Mouse (Mus musculus) naive thymus-derived CD4-positive, alpha-beta T cell, adult 2 months (primary cell): ENCODE results near the gene Cntnap1.
A peak's percentile ranks its signal among the peaks of the same experiment; 100 is the strongest.

Source experiments
- DNase-seq: peaks from one replicate; pipeline ENCODE4 v3.0.0-alpha.2; 2011; ENCODE audit warnings: low read depth

Cntnap1 gene

DNA sequence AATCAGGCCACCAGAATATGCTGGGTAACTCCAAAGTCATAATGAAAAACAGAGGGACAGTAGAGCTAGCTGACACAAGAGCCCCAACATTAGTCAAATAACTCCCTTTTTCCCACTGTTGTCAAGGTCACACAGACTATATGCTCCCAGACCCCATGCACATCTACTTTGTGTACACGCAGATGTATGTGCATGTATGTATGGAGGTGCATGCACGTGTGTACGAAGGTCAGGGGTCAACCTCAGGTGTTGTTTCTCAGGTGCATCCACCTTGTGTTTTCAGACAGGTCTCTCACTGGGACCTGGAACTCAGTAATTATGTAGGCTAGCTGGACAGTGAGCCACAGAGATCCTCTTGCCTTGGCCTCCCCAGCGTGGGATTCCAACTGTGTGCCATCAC lies 15.1 kb downstream of the Cntnap1 start:
- DNase-seq: no peak

DNA sequence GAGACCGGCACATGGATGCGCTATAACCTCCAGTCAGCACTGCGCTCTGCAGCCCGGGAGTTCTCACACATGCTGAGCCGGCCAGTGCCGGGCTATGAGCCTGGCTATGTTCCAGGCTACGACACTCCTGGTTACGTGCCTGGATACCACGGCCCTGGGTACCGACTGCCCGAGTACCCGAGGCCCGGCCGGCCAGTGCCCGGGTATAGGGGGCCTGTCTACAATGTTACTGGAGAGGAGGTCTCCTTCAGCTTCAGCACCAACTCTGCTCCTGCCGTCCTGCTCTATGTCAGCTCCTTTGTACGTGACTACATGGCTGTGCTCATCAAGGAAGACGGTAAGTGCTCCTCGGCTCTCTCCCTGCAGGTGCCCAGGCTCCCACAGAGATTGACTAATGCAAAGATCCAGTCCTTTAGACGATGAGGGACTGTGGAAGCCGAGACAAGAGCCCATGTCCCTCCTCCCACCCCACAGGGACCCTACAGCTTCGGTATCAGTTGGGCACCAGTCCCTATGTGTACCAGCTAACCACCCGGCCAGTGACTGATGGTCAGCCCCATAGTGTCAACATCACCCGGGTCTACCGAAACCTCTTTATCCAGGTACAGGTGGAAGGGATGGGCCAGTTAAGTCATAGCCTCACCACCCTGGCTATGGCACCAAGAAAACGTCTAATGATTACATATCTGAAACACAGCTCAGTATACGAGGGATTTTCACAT lies 16.4 kb downstream of the Cntnap1 start:
- DNase-seq: no peak

DNA sequence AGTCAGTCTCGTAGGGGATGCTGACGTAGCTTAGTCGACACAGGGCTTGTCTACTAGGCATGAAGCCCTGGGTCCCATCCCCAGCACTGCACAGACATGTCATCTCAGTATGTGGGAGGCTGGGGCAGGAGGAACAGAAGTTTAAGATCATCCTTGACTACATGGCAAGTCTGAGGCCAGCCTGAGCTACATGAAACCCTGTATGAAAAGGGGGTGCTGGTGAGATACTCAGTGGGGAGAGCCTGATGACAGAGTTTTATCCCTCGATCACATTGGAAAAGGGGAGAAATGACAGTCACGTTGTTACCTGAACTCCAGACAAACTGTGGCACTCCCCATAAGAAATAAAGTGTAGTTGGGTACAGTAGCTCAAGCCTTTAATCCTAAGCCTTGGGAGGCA lies 17.2 kb downstream of the Cntnap1 start:
- no peak for DNase-seq

DNA sequence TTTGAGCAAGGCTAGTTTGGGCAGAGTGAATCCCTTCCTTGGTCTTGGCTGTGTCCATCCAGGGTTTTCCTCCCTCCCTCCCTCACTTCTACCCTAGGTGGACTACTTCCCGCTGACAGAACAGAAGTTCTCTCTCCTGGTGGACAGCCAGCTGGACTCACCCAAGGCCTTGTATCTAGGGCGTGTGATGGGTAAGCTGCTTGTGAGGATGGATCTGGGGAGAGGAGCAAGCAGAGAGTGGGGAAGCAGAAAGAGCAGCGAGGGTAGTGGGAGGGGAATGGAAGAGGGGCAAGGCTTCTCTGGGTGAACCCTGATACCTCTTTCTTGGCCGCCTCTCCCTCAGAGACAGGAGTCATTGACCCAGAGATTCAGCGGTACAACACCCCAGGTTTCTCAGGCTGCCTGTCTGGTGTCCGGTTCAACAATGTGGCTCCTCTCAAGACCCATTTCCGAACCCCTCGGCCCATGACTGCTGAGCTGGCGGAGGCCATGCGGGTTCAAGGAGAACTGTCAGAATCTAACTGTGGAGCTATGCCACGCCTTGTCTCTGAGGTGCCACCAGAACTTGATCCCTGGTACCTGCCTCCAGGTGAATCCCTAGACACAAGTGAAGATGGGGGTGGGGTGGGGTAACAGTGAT lies 18.0 kb downstream of the Cntnap1 start:
- no peak for DNase-seq

DNA sequence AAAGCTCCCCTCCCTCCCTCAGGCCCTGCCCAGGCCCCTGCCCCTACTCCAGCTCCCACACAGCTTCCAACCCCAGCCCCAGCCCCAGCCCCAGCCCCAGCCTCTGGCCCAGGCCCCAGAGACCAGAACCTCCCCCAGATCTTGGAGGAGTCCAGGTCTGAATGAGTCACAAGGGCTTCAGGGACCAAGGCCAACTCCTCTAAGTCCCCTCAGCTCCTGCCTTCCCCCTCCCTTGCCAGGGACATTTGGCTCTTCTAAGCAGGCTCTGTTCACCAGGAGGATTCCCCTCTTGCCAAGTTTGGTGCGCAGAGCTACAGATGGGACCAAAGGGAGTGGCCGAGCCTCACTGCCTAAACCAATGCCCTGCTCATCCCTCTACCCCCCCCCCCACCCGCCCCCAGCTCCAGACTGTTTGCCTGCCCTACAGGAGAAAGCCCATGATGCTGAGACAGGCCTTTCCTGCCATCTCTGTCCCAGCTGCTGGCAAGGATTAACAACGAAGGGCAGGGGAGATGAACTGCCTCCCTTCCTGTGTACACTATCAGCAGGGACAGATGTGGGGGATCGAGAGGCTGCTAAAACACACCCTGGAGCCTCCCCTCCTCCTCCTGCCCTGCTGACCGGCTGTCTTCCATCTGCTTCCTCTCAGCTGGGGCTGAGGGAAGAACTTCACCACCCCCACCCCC lies 19.3 kb downstream of the Cntnap1 start:
- no peak for DNase-seq

DNA sequence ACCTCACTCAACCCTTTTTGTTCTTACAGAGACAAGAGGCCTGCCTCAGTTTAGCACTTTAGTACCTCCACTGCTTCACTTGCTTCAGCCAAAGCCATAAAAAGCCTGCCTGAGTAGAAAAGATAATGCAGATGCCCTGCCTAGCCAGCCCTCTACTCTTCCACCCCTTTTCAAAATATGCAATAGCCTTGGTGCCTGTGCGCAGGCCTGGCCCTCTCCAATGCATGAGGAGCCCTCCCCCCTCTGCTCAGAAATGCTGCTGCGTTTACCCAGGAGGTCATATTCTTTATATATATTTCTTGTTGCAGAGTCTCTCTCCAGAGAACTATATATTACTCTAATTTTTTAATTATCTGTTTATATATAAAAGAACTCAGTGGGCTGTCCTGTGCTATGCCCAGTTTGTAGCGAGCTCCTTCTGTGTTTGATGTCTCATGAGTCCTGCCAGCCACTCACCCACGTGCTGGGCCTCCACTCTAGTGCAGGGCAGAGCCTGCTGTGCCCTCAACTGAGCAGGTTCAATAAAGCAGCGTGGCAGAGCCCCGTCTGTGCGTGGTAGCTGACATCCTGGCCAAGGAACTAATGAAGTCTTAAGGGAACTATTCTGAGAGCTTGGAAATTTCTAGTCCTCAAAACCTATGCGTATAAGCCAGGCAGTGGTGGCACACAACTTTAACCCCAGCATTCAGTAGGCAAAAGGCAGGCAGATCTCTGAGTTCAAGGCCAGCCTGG lies 20.0 kb downstream of the Cntnap1 start:
- no peak for DNase-seq

DNA sequence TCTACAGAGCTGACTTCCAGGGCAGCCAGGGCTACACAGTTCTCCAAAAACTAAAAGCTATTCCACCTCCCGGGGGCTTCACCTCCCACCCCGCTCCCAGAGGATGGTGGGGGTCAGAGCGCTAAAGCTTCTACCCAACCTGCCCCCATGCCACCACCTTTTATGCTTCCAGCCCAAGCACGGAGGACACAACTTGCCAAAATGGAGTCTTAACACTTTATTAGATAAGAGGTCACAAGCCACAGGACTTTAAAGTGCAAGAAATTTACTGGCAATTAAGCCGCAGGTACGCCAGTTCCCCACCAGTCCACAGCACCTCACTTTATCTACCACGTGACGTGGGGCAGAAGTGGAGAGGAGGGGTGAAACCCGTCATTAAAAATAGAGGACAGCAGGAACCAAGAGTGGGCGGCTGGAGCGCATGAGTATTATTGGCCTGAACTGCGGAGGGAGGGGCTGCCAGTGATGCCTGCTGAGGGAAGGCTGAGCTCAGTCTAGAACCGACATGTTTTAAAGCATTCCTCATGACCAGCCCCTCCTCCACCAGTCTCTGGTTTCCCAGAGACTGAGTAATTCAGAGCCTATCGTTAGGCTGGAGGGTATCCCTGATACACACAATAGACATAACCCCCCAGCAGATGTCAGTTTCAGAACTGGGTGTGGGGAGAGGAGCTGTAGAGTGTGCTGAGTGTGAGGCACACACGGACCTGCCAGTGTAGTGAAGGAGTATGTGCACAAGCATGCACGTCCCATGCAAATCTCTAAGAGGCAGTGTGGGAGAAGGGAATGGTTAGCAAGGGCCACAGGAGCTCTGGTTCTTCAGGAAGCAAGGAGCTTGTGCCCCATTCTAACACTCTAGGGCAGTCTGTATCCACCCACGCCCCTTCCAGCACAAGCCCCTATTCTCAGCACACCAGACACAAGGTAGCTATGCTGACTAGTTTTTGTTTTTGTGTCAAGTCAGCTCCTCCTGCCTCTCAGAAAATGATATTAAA lies 20.9 kb downstream of the Cntnap1 start:
- no peak for DNase-seq

DNA sequence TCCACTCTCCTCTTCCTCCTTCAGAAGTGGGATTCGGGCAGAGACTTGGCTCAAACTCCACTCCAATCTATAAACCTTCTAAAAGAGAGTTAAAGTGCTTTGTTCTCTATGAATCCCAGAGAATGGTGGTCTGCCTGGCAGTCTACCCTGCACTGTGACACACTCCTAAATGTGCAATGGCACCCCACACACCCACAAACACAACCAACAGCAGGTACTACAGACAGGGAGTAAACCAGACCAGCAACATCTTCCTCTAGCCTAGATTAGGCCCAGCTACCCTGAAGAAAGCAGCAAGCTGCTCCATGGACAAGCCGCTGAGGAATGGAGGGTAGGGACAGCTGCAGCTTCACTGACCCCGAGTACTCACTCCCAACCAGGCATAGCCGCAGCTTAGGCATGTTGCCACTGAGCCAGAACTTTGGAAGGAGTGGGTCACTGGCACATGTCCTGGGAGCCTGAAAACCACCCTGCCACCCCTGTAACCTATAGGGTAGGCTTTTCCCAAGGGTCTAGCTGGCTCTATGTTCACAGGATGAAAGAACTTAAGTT lies 21.7 kb downstream of the Cntnap1 start:
- DNase-seq: no peak

DNA sequence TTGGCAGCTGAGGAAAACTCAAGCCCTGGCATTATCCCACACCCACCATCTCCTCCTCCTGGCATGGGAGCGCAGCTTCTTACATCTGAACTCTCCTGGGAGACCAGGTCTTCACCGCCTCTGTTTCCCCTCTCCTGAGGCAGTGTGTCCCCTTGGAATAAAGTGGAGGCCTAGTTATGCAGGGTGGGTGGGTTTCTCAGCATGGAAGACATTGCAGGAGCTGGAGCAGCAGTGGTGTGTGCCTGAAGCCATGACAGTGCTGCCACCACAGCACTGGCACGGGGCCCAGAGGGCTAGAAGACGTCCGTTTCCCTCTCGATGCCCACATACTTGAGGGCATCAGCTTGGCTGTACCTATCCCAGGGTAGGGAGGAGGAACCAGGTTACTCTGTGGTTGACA lies 22.3 kb downstream of the Cntnap1 start:
- DNase-seq: no peak

DNA sequence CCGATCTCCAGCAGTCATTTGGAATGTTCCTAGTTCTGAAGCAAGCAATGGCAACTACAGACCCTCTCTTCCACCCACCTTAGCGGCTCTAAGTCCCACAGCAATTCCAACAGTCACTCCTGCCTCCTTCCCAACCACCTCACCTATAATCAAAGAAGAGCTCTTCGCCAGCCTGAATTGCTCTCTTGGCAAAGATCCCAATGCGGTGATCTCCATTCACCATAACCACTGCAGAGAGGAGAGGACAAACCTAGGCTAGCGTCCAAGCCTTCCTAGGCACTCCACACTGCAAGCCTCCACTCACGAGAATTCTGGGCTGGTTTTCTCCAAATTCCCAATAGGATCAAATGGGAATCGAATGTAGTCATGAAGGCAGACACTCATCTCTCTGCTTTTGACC lies 22.8 kb downstream of the Cntnap1 start:
- no peak for DNase-seq

DNA sequence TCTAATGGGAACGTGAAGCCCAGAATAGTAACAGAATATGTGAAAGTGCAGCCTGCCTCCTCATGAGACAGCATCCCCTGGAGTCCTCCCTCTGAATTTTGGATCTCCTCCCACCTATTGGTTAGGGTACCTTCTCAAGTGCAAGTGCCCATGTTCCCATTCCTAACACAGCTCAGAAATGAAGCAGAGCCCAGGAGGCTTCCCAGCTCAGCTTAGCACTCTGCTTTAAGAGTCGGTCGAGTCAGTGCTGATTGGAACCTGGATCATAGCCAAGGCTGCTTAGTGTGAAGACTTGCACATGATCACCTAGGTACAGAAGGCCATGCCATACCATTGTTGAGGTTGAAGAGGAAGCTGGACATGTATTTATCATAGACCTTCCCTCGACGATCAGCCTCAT lies 23.8 kb downstream of the Cntnap1 start:
- DNase-seq: no peak

DNA sequence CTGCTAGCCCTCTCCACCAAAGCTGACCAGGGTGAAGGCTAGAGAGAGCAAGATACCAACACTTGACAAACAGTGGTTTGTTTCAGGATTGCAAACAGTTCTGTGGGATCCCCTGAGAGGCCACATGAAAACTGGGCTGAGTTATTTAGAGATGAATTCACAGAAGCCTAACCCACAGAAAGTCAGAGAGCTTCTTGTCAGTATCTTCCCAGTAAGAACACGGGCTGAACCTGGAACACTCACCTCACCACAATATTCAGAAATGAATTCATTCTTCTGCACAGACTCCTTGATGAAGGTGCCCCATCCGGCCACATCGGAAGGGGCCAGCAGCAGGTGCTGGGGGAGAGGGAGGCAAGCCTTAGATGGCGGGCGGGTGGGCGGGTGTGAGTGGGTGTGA lies 24.3 kb downstream of the Cntnap1 start:
- DNase-seq: no peak

DNA sequence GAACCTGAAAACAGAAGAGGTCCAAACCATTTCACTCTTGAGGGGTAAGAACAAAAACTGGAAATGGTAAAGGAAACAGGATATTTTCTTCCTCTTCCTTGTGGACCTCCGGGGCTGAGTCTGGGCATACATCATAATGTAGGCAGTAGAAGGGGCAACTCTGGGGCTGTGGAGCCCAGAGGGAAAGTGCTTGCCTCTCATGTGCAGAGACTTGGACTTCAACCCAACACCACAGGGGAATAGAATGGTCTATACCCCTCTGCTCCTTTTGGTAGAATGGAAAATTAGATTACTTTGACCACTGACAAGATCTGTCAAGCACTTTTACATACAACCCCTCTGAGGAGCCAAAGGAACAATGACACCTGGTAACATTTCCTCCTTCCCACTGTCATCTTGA lies 24.8 kb downstream of the Cntnap1 start:
- no peak for DNase-seq

DNA sequence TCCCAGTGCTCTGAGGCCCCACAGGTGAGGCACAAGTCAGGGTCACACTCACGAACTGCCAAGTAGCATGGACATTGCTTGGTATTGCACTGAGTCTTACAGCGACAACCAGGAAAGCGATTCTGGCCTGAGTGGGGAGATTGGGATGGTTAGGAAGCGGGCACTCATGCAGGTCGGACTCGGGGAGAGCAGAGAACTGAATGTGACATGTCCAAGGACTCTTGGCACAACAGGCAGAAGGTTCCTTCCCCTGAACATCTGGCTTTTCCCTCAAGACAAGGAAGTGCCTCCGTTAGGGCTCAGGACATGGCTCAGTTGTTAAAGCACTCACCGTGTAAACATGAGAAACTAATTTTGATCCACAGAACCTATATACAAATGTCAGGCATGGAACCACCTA lies 25.2 kb downstream of the Cntnap1 start:
- DNase-seq: no peak

DNA sequence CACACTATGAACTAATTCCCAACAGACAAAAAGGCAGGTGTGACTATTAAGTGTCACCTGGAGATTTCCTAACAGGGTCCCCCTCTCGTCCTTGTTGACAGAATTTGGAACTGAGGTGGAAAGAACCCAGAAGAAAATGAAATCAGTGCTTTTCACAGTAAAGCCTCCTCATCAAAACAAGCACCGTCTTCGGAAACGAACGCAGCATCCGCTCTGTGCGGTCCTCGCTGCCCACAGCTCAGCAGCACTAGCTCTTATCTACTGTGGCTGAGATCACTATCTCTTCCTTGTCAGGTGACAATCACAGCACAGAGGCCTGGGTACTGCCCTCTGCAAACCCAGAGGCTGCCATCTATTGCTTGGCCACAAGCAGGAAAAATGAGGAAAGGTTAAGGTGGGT lies 25.9 kb downstream of the Cntnap1 start:
- DNase-seq: peak; percentile 65

DNA sequence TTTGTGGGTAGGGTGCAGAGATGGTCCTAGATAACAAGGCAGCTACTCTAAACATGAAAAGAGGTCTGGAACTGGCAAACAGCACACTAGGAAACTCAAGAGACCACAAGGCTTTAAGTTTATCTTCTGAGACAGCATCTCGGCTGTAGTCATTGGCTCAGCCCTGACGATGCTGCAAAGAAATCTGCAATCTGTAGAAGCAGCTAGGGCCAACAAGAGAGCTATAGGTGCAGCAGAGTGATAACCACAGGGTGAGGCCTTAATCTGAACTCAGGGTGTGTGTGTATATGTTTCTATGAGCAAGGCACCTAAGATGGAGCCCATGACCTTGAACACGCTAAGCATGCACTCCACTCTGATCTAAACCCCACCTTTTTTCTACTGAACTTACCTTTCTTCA lies 29.2 kb downstream of the Cntnap1 start:
- DNase-seq: no peak

DNA sequence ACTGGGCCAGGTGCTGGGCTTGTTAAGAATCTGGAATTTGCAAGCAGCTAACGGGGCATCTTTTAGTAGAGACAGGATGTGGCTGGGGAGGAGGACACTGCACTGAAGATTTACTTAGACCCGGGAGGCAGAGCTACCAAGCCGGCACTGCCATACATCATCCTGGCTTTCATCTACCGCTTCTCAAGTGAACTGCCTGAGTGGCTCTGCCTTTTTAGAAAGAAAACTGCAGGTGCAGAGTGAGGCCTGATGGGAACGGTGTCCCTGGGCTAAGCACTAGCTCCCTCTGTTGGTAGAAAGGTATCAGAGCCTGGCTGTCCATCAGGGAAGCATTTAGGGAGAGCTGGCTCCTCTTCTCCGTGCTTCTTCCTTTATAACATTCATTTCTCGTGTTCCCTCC lies 30.7 kb downstream of the Cntnap1 start:
- peak; percentile 79 for DNase-seq

DNA sequence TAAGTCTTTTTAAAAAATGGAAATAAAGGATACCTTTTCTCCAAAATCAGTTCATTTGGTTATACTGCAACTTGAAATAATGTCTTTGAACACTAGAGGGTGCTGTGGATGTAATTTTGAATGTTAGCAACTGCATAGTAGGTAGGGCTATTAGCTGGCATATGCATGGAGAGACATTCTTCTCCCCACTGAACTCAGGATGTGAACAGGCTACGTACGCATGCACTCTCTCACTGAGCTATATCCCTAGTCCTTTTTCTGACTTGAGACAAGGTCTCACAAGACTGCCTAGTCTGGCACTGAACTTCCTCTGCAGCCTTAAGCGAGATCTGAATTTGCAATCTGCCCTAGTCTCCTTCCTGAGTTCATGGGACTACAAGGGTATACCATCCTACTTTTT lies 41.6 kb downstream of the Cntnap1 start:
- peak; percentile 90 for DNase-seq

DNA sequence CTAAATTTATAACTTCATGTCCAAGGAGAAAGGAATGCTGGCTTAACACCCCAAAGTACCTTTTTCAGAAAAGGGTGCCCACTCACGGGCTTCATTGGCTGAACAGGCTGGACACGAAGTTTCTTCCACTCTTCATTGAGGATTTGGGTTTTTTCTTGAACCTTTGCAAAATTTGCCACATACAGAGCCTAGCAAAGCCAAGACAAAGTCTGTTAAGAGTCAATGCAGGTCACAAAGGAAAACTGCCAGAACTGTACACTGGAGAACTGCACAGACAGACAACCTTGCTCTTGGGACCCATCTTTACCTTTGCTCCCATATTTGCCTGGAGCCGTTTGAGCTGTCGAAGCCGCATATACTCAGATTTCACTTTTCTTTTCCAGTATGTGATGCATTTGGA lies 46.6 kb downstream of the Cntnap1 start:
- no peak for DNase-seq

DNA sequence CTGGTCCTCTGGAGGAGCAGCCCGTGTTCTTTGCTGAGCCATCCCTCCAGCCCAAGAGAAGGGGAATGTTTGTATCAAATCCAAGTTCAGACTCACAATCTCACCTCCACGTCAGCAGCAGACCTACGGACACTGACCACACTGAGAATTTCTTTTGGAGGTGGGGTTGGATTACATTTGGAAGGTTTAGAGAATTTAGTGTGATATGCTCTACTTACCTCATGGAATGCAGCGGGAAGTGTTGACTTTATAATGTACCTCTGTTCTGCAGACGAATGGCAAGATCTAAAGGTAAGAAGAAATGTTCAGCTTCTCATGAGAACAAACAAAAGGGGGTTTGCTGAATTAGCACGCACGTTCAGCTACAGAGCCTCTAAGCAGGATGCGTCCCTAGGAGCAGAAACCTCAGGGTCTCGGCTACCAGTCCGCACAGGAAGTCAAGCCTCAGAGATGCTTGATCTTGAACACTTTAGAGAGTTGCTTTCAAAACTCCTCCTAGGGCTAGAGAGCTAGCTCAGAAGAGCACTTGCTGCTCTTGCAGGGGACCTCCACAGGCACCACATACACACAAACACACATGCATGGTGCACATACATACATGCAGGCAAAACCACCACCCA lies 48.2 kb downstream of the Cntnap1 start:
- DNase-seq: peak; percentile 59

DNA sequence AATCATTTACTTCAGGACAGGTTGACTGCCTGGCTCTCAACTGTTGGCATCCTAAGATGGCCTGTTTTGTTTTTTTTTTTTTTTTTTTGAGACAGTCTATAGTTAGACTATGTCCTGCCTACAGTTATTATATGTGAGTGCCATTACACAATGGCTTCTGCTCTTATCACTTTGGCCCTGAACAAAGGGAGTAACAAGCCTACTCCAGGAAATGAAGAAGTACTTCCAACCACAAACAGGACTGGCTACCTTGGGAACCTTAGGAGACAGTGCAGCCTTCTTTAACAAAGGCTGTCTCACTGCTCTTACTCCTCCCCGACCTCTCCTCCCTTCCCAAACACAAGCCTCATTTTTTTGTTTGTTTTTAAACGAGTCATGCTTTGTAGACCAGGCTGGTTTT lies 50.5 kb downstream of the Cntnap1 start:
- DNase-seq: no peak
